Mouse (Mus musculus) spleen, adult 18-20 months (tissue): ENCODE data around the gene Homer2.
A peak's percentile ranks its signal among the peaks of the same experiment; 100 is the strongest.

Experiments used
- DNase-seq, 2 experiments: peaks; one replicate each; pipeline ENCODE4 v3.0.0; 2022; ENCODE audit warnings: mixed read lengths in 2 of 2

The Homer2 gene

DNA sequence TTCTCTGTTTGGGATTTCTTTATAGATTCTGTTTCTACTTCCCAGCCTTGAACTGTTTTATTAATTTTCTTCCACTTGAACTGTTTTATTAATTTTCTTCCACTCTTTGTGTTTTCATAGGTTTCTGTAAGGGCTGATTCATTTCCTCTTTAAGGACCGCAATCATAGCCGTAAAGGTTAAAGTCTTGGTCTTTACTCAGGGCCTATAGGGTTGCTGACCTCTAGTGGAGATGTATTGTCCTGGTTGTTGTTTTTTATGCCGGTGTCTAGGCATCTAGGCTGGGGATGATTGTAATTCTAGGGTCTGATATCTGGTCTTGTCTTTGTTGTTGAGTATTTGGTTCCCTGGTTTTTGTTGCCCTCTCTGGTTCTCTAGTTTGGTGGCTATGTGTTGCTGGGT lies 123.8 kb downstream of the Homer2 start:
- no peak for DNase-seq

DNA sequence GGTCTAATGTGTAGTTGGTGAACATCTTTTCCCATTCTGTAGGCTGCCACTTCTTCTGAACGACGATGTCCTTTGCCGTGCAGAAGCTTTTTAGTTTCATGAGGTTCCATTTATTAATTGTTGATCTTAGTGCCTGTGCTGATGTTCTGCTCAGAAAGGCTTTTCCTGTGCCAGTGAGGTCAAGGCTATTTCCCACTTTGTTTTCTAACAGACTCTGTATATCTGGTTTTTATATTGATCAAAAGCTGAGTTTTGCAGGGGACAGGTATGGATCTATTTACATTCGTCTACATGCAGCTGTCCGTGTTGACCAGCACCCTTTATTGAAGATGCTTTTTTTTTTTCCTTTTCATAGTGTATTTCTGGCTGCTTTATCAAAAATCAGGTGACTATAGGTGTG lies 128.0 kb downstream of the Homer2 start:
- no peak for DNase-seq

DNA sequence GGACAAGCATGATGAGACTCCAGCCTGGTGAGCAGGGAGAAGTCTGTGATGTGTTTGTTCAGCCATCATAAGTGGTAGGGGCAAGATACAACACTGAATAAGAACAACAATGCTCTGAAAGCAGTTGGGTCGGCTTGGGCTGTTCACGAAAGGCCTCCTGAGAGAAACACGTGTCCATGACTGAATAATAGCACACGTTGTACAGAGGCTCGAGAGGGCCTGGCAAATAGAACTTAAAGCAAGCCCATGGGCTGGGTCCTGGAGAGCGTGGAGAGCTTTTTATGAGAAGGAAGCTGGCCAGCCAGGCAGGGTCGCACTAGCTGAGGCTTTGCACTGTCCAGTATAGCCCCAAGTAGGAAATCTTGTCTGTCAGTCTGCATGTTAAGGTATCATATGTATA lies 128.9 kb downstream of the Homer2 start:
- DNase-seq, result no peak

DNA sequence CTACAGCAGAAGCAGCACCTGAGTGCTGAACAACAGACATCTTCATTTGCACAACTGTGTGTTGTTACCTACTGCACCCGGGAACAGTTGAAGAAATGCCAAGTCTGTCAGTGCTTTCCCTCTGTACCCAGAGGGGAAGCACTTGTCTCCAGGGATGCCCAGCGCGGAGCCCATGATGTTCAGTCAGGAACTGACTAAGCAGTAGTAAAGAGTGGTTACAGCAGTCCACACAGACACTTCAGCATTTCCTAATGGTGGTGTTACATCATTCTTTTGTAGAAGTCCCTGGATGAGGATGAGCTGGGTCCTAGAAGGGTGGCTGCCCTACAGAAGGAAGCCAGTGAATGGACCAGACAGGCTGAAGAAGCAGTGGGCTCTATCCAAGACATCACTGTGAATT lies 129.5 kb downstream of the Homer2 start:
- DNase-seq, result no peak

DNA sequence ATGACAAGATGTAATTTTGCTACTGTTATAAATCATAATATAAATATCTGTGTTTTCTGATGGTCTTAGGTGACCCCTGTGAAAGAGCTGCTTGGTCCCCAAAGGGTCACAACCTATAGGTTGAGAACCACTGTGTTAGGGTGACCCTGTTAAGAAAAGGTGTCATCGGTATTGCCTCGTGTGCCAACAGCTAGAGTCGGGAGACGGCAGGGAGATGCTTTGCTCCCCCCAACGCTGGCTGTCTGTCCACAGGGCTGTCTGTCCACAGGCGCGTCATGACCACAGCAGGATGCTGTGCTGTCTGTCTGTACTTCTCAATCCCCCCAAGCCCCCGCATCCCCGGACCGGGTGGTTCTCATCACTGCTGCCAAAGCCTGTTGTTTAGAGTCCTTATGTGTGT lies 131.7 kb downstream of the Homer2 start:
- DNase-seq, result no peak

DNA sequence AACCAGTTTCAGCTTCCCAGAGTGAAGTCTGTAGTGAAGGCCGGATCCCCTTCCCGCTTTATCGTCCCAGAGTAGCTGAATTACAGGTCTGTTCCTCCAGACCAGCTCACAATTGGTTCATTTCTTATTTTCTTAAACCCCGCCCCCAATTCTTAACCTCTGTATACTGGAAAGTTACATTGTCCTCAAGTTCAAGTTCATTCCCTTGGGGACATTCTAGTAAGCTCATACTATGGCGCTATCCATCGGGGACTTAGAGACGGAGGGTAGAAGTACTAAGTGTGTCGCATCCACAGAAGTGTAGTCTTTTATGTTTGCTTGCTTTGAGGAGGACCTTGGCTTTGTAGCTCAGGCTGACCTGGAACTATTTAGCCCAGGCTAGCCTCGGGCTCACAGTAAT lies 133.5 kb downstream of the Homer2 start:
- no peak for DNase-seq

DNA sequence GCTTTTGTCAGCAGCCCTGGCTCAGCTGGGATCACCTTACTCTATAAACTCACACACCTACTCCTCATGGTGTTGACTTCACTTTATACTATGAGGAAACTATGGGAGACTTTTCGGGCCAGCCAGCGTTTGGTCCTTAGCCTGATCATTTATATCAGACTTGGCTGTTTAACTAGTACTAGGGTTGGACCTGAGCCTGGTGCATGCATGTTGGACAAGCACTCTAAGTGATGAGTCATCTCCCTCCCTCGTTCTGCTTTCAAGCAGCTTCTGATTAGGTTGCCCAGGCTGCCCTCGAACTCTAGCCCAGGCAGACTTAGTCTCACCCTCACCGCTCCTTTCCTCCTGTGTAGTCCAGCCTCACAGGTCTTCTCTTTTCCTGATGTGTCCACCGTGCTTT lies 133.9 kb downstream of the Homer2 start:
- no peak for DNase-seq

DNA sequence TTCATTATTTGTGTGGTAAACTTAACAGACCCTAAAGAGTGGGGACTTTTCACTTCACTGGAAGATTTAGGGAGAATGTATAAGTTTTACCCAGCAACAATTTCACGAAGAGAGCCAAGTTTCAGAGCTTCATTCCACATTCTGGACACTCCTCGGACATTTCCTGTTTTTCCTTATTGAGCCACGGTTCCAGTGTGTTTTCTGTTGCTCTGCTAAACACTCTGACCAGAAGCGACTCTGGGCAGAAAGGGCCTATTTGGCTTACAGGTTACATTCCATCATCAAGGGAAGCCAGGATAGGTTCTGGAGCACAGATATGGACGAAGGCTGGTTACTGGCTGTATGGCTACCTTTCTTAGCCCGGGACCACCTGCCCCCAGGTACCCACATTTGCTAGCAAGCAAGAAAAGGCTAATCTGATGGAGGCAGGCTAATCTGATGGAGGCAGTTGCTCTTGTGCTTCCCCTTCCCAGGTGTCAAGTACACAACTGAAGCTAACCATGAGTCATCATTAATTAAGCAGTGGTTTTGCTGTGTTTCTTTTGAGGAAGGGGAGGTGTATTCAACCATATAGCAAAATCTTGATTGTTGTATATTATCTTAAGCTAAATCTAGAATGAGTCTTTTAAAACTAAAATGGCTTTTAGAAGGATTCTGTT lies 134.6 kb downstream of the Homer2 start:
- DNase-seq, result no peak

DNA sequence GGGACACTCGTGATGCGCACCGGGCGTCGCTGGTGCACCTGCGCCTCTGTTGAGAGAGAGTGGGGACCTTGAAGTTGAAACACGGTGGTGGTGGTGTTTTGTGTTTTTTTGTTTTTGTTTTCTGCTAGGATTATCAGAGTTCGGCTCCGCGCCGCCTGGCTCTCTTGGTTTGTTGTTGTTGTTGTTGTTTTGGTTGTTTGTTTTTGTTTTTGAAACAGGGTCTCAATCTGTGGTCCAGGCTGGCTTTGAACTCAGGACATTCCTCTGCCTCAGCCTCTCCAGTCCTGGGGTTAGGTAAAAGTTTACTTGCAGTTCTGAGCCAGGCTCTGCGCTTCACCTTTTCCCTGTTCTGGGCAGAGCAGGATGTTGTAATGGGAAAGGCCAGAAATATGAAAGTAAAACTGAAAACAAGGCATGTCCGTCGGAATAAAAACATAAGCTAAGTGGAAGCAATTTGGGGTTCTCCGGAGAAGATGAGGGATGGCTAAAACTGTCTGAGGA lies 135.3 kb downstream of the Homer2 start:
- peak in 1 of 2 experiments; percentile 2 for DNase-seq

DNA sequence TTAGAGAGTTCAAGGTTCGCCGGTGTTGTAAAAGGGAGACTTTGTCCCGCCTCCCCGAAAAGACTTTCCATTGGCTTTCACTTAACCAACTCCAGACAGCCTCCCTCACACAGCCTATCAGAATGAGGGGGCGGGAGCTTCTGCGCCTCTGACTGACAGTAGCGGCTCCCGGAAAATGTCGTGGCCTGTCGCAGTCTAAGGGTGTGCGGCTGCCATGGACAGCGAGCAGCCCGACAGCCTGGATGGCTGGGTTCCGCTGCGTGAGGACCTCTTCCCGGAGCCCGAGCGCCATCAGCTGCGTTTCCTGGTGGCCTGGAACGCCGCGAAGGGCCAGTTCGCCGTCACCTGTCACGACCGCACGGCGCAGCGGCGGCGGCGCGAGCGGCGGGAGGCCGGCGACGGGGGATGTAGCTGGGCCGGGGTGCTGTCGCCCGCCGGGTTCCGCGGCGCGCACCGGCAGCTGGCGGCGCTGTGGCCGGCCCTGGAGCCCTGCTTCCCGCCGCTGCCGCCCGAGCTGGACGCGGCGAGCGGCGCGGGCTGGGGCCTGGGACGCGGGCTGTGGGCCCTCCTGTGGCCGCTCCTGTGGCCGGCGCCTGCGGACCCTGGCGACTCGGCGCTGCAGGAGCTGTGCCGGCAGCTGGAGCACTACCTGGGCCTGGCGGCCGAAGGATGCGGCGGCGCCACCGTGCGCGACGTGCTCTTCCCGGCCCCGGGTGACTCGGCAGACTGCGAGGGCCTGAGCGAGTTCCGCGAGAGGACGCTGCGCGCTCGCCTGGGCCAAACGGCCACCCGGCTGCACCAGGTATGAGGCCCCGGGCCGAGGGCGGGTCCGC lies 136.0 kb downstream of the Homer2 start, which contains the start of gene Whamm:
TSS of gene Whamm (plus strand) at position 159 of the 833 bp plus-strand sequence.
- peak; percentile 83 to 85 for DNase-seq

DNA sequence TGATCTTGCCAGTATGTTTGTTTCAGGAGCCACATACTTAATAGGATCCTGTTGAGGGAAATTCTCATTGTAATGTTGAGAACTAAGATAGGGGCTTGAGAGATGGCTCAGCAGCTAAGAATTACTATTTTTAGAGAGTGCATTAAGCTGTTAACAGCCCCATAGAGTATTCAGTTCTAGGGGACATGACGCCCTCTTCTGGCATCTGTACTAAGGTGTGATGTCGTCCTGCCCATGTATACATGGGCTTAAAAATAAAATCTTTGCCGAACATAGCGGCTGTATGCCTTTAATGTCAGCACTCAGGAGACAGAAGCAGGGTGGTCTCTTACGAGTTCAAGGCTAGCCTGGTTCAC lies 136.6 kb downstream of the Homer2 start:
- DNase-seq, result no peak

DNA sequence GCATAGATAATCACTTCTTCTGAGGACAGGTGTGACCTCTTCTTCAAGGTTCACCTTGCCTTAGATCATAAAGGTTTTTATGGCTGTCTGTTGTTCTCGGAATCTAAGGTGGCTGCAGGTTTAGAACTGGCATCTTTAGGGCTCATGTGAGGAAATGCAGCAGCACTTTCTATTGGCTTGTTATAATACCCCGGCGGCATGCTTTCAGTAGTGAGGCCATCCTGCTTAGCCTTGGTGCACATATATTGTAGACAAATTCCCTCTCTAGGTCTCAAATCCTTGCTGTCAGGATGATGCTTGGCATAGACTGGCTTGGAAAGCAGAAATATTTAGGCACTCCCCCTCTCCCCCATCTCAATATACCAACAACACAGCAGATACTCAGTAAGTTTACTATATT lies 137.1 kb downstream of the Homer2 start:
- no peak for DNase-seq

DNA sequence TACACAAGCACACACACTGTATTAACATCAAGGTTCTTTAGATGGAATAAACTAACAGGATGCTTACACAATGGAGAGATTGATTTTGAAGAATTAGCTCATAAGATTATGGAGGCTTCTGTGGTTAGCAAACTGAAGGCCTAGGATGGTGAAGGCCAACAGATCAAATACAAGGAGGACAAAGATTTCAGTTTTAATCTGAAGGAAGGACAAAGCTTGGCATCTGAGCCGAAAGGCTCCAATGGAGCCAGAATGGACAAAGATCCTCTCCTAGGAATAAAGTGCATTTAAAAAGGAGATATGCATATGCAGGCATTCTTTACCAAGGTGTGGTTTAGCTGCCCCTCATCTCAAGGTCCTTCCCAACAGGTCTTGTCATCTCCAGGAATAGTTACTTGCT lies 137.5 kb downstream of the Homer2 start:
- no peak for DNase-seq

DNA sequence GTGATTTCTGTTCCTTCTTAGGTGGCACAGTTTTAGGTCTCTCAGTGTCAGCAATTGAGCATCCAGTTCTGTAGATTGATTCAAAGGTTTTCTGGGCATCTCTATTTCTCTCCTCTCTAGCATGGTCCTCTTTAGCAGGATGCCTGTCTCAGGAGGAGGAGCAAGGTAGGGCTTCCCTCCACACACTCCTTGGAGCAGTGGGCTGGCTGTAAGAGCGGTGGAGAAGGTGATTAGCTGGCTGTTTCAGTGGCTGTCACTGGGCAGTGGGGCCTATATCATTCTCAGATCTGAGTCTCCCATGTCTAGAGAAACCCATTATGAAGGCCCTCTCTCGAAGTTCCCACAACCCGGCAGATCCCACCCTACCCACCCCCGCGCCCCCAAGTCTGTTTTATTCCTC lies 139.9 kb downstream of the Homer2 start:
- DNase-seq, result no peak

DNA sequence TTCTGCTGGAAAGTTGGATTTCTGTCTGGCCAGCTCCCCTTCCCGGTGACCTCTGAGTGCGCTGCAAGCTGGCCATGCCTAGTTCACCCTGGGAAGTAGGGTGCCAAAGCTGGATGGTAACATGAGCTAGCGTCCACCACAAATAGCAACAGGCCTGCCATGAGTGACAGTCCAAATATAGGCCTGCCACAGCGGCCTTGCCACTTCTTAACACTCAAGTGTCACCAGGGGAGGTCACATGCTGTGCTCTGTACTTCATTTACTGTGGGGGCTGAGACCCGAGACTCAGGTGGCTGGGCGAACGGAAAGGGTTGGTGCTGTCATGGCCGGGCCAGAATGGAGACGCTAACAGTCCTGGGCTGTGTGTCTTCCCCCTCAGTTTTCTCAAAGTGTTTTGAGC lies 140.4 kb downstream of the Homer2 start, which contains the start of gene Fsd2:
TSS of gene Fsd2 (minus strand) at position 53 of the 400 bp plus-strand sequence.
- no peak for DNase-seq

DNA sequence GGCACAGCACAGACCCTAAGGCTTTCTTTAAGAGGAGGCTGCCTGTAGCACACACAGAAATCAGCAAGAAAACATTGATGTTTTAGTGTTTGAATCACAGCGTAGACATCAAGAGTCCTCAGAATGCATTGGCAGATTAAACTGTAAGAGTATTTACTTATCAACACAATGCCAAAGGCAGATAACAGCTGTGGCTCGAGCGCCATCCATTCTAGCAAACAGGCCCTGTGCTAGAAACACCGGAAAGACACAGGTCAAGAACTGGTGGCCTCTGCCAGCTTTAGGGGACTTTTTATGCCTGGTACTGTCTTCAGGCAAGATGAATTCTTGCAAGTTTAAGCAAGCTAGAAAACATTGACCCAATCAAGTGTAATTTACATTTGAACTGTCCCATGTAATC lies 141.0 kb downstream of the Homer2 start:
- no peak for DNase-seq

DNA sequence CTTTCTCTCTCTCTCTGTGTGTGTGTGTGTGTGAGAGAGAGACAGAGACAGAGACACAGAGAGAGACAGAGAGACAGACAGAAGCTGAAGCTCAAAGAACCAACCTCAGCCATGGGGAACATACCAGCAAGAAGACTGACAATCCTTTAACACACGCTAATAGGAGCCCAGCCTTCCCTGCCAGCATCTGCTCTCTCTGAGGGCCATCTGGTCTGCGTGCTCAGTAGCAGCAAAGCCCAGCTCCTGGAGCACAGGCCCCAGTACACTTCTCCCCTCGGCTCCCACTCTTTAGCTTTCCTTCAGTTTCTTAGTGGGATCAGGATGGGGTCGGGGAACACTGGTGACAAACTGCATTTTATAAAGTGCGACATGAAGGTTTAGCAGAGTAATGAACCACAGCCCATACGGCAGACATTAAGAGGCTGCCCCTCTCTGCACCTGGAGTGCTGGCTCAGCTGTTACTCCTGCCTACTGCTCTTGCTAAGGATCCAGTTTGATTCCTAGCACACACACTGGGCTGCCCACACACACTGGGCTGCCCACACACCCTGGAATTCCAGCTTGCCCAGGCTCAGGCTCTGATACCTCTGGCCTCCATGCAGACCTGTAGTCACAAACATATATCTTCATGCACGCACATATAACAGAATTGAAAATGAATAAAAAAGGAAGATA lies 141.8 kb downstream of the Homer2 start:
- DNase-seq, result no peak

DNA sequence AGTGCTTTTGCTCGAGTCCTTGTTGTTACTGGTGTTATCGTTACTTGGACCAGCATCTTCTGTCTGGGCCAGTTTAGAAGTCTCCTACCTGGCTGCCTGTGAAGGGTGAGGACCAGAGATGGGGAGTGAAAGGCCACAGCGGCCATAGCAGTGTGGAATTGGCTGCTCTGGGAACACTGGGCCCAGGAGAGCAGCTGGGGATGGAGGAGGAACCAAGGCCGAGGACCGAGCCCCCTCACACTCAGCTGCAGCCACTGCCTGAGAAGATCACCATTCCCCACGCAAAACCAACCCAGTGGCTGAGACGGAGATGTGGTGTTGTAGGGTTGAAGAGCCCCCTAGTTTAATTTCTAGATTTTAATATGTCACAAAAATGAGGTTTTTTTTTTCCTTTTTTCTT lies 142.6 kb downstream of the Homer2 start:
- no peak for DNase-seq

DNA sequence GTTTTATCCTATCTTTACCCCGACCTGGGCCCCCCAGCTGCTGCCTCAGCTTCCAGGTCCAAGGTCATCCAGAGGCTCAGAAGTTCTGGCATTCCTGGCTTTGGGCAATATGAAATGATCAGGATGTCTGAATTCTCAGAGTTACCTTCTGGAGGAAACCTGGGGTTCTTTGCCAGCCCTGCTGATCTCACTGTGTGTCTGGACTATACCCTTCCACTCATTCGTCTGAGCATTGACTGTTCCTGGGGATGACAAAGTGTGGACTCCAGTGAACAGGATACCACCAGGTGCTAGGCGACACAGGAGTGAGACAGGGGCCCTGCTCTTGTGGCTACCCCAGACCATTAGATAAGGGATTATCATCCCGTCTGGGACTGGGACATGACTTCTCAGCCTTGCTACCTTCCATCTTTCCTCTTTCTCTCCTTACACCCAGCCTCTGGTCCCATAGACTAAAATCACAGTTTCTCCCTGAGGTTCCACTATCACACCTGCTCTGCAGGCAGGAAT lies 143.8 kb downstream of the Homer2 start:
- no peak for DNase-seq

DNA sequence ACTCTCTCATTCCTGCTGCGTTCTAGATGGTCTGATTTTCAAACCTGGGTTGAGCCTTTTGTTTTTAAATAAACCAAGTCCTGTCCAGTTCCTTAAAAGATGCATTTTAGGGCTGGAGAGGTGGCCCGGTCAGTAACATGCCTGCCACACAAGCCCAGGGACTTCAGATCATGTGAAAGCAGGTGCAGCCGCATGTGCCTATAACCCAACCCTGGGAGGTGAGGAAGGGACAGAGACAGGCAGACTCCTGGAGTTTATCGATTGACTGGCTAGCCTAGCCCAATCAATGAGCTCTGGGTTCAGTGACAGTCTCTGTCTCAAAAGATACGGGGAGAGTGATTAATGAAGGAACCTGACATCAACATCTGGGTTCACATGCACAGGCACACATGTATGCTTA lies 146.1 kb downstream of the Homer2 start:
- no peak for DNase-seq

DNA sequence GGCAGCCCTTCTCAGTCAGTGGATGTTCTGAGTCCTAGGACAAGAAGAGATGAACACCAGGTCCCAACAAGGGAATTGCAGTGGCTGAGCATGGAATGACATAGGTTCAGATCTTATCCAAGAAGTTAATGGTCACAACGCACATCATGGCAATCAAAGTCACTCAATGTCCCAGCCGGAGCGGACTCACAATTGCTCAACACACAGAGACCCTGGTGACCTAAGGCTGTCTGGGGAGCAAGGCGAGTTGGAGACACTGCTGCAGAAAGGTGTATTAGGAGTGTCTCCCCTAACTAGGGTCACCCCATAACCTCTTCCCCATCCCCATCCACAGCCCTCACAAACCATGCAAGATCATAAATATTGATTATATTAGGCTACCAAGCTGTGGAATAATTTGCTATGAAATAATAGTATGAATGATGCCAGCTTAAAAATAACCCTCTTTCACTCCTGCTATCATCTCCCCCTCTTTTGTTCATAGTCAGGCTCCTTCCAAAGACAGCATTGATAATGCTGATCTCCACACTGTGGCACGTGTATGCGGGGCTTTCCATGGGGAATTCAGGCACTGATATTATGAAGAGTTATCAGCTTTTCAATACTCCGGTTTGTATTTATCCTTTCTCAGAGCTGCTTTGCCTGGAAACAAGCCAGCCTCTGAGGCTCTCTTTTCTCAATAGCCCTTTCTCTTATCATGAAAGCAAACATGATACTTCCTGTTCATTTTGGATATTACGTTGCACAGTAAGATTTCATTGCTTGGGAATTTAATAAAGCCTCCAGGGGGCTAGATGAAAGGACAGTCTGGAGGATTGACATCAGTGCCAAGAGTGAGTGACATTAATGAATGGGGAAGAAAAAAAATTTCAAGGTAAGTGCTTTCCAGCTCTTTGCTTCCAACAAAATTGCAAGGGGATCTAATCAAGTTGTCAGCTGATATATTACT lies 147.0 kb downstream of the Homer2 start:
- no peak for DNase-seq
